Mouse (Mus musculus): ENCODE measurements at regions not wholly inside any gene's neighbourhood (a gene's known extent, or its start where the extent isn't known, plus 50 kb on each side); places are given as distances from the start of the nearest gene placed in this dataset.

- Histone ChIP-seq H3K4me3 (ENCODE audit: control insufficient read depth in 1 of 2, insufficient read depth in 1 of 2, low read depth in 2 of 2, low read length in 2 of 2) (no peak overlapping the region), H3K79me2 (ENCODE audit: control insufficient read depth, insufficient read depth, low read length, poor library complexity) (no peaks in the 10 kb centered on the region), H3K27ac (ENCODE audit: control insufficient read depth, low read depth, low read length) (no peak overlapping the region), H3K9me3 (replicated peaks; ENCODE audit: insufficient read depth, low read length) (no peaks in the 10 kb centered on the region), H3K4me1 (ENCODE audit: control insufficient read depth in 1 of 2, insufficient read depth in 2 of 2, low read length in 2 of 2) (no peaks in the 10 kb centered on the region), H3K9ac (ENCODE audit: control insufficient read depth, low read depth, low read length, poor library complexity, severe bottlenecking) (no peak overlapping the region), H3K36me3 (ENCODE audit: control insufficient read depth in 1 of 2, insufficient read depth in 2 of 2, low read length in 2 of 2) (no peaks in the 10 kb centered on the region), H3K27me3 (ENCODE audit: control insufficient read depth in 1 of 2, insufficient read depth in 2 of 2, low read length in 2 of 2) (no peaks in the 10 kb centered on the region)
- DNase-seq (ENCODE audit: low read depth, low spot score), result no peak
- no peak for TF ChIP-seq EP300 (IDR thresholded peaks at IDR 0.05; ENCODE audit: low read depth in 1 of 2, low read length in 2 of 2)
Observed at GRCm38 (mm10) chr17:7620166-7620565, 206.9 kb downstream of the Fndc1 start.

DNA sequence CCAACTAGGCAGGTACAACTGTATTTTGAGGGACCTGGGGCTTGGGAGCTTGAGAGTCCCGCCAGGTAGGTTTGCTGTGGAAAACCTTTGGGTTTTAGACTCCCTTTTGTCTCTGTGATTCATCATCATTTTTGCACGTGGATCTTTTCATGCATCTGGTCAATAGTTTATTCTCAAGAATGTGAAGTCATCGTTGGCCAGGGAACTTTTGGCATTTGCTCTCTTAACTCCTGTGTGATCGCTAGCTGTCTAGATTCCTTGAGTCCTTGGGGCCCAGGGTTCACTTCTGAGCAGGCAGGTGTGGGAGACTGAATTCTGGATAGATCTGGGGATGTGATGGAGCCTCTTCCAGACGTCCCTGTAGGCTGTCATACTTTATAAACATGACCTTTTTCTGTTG lies 207.5 kb downstream of the Fndc1 start:
- Histone ChIP-seq H3K27ac (ENCODE audit: control insufficient read depth, low read depth, low read length) (no peak overlapping the region), H3K9ac (ENCODE audit: control insufficient read depth, low read depth, low read length, poor library complexity, severe bottlenecking) (no peak overlapping the region), H3K4me3 (ENCODE audit: control insufficient read depth in 1 of 2, insufficient read depth in 1 of 2, low read depth in 2 of 2, low read length in 2 of 2) (no peak overlapping the region), H3K9me3 (replicated peaks; ENCODE audit: insufficient read depth, low read length) (no peaks in the 10 kb centered on the region), H3K36me3 (ENCODE audit: control insufficient read depth in 1 of 2, insufficient read depth in 2 of 2, low read length in 2 of 2) (no peaks in the 10 kb centered on the region), H3K4me1 (ENCODE audit: control insufficient read depth in 1 of 2, insufficient read depth in 2 of 2, low read length in 2 of 2) (no peaks in the 10 kb centered on the region), H3K27me3 (ENCODE audit: control insufficient read depth in 1 of 2, insufficient read depth in 2 of 2, low read length in 2 of 2) (no peaks in the 10 kb centered on the region), H3K79me2 (ENCODE audit: control insufficient read depth, insufficient read depth, low read length, poor library complexity) (no peaks in the 10 kb centered on the region)
- no peak for DNase-seq (ENCODE audit: low read depth, low spot score)
- no peak for TF ChIP-seq E2F4 (IDR thresholded peaks at IDR 0.05; ENCODE audit: borderline replicate concordance, low read depth, low read length)
- no peak for TF ChIP-seq MYC (IDR thresholded peaks at IDR 0.05; ENCODE audit: low read depth, low read length)
- TF ChIP-seq RAD21 (IDR thresholded peaks at IDR 0.05; ENCODE audit: low read depth, low read length), result no peak

GRCm38 (mm10) chr17:7608046-7608445 lies 219.1 kb downstream of the Fndc1 start:
- no peak for DNase-seq (ENCODE audit: low read depth, low spot score)
- no peaks in the 10 kb centered on the region for H3K4me1 ChIP-seq (ENCODE audit: control insufficient read depth in 1 of 2, insufficient read depth in 2 of 2, low read length in 2 of 2)
- H3K79me2 ChIP-seq (ENCODE audit: control insufficient read depth, insufficient read depth, low read length, poor library complexity), result no peaks in the 10 kb centered on the region
- TF ChIP-seq ZKSCAN1 (IDR thresholded peaks at IDR 0.05; ENCODE audit: low read depth, low read length) (no peak), NELFE (IDR thresholded peaks at IDR 0.05; ENCODE audit: low read depth, low read length) (no peak), TAL1 (IDR thresholded peaks at IDR 0.05; ENCODE audit: low read length) (no peak), MAFK (IDR thresholded peaks at IDR 0.05; ENCODE audit: borderline replicate concordance, low read depth, low read length) (no peak), POLR2AphosphoS2 (IDR thresholded peaks at IDR 0.05; ENCODE audit: low read length) (no peak), KAT2A (conservative IDR thresholded peaks at IDR 0.05; ENCODE audit: low read depth, low read length) (no peak), MYB (IDR thresholded peaks at IDR 0.05; ENCODE audit: low read depth, low read length) (no peak), ZNF384 (IDR thresholded peaks at IDR 0.05; ENCODE audit: low read depth, low read length) (no peak), MAX (IDR thresholded peaks at IDR 0.05; ENCODE audit: low read length) (no peak), E2F4 (IDR thresholded peaks at IDR 0.05; ENCODE audit: borderline replicate concordance, low read depth, low read length) (no peak), RAD21 (IDR thresholded peaks at IDR 0.05; ENCODE audit: low read depth, low read length) (no peak), JUND (IDR thresholded peaks at IDR 0.05; ENCODE audit: low read depth, low read length) (no peak), ETS1 (IDR thresholded peaks at IDR 0.05; ENCODE audit: low read depth, low read length) (no peak), MAZ (IDR thresholded peaks at IDR 0.05; ENCODE audit: low read depth, low read length) (no peak), ZC3H11A (IDR thresholded peaks at IDR 0.05; ENCODE audit: low read depth, low read length) (no peak), POLR2AphosphoS5 (IDR thresholded peaks at IDR 0.05; ENCODE audit: borderline replicate concordance, low read depth, low read length) (no peak), ZMIZ1 (IDR thresholded peaks at IDR 0.05; ENCODE audit: low read depth, low read length) (no peak), EP300 (IDR thresholded peaks at IDR 0.05; ENCODE audit: low read depth in 1 of 2, low read length in 2 of 2) (no peak), TBP (IDR thresholded peaks at IDR 0.05; ENCODE audit: low read depth, low read length) (no peak), MYC (IDR thresholded peaks at IDR 0.05; ENCODE audit: low read depth, low read length) (no peak)
- no peak overlapping the region for H3K27ac ChIP-seq (ENCODE audit: control insufficient read depth, low read depth, low read length)
- H3K9ac ChIP-seq (ENCODE audit: control insufficient read depth, low read depth, low read length, poor library complexity, severe bottlenecking), result no peak overlapping the region
- H3K27me3 ChIP-seq (ENCODE audit: control insufficient read depth in 1 of 2, insufficient read depth in 2 of 2, low read length in 2 of 2), result no peaks in the 10 kb centered on the region
- no peaks in the 10 kb centered on the region for H3K9me3 ChIP-seq (replicated peaks; ENCODE audit: insufficient read depth, low read length)
- H3K4me3 ChIP-seq (ENCODE audit: control insufficient read depth in 1 of 2, insufficient read depth in 1 of 2, low read depth in 2 of 2, low read length in 2 of 2), result no peak overlapping the region
- H3K36me3 ChIP-seq (ENCODE audit: control insufficient read depth in 1 of 2, insufficient read depth in 2 of 2, low read length in 2 of 2), result no peaks in the 10 kb centered on the region
